17 mouse cellular contexts compared by ENCODE assay signal in the genomic region with DNA sequence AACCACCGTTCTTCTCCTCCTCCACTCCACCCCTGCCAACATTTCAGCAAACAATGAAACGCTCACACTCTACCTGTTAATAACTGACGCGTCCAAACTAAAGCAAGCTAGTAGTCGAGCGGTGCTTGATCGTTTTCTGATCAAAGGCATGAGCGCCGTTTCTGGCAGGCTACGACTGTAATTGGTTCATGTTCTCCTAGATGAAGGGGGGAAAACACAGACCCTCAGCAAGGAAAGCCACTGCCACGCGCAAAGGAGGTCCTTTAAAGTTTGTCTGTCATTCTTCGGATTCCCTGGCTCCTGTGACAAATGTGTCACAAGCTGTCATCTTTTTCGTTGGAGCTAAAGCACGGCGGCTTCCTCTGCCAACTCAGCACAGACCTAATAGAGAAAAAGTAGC. TPM values are rescaled to one million over a fixed set of nuclear protein-coding genes. Genes with fewer than 3 reads are reported as not detected.
A peak's percentile ranks its signal among the peaks of the same experiment; 100 is the strongest.
DNase-seq lines count a peak whose midpoint lies in the region; ATAC-seq and TF ChIP-seq lines count a peak whose summit lies in the region.
"Had no signal": no experiment of that assay in that cellular context is flagged by ENCODE, and none has a peak within 500 bp of the region (broad histone marks: within the 10 kb centered on the region; RNA-seq: fewer than 3 reads in every experiment).

No protein-coding gene starts in this region.

- H3K27ac ChIP-seq in forebrain, postnatal 0 days (ENCODE audit: low read depth, low read length): no peak overlapping the region
- H3K27ac ChIP-seq in forebrain, embryonic 13.5 days: no peak overlapping the region
- no peak overlapping the region for H3K27ac ChIP-seq in midbrain, embryonic 15.5 days
- H3K27ac ChIP-seq in midbrain, embryonic 11.5 days (ENCODE audit: low read depth, low read length): no peak overlapping the region
- H3K27ac ChIP-seq: embryonic facial prominence, embryonic 10.5 days; hindbrain, embryonic 14.5 days had no signal

- H3K27me3 ChIP-seq in forebrain, postnatal 0 days (ENCODE audit: insufficient read depth, low read length): no peaks in the 10 kb centered on the region
- H3K27me3 ChIP-seq in forebrain, embryonic 13.5 days: no peaks in the 10 kb centered on the region
- no peaks in the 10 kb centered on the region for H3K27me3 ChIP-seq in midbrain, embryonic 15.5 days (replicated peaks)
- H3K27me3 ChIP-seq in midbrain, embryonic 11.5 days (ENCODE audit: control insufficient read depth, insufficient read depth, low read length): no peaks in the 10 kb centered on the region

- ATAC-seq in forebrain, postnatal 0 days: no peak
- ATAC-seq in forebrain, embryonic 13.5 days: no peak
- no peak for ATAC-seq in midbrain, embryonic 15.5 days (replicated peaks)
- no peak for ATAC-seq in midbrain, embryonic 11.5 days (ENCODE audit: low FRiP score)
- ATAC-seq: intestine, postnatal 0 days had no signal

- peak overlapping the region; percentile 16 for H3K4me2 ChIP-seq in forebrain, postnatal 0 days (ENCODE audit: low read depth)
- H3K4me2 ChIP-seq in forebrain, embryonic 13.5 days: no peak overlapping the region
- peak overlapping the region; percentile 10; the same call in 1 of the 2 replicates for H3K4me2 ChIP-seq in midbrain, embryonic 15.5 days
- no peak overlapping the region for H3K4me2 ChIP-seq in midbrain, embryonic 11.5 days
- H3K4me2 ChIP-seq: hindbrain, embryonic 14.5 days had no signal

- no peaks in the 10 kb centered on the region for H3K36me3 ChIP-seq in forebrain, postnatal 0 days (ENCODE audit: insufficient read depth)
- no peaks in the 10 kb centered on the region for H3K36me3 ChIP-seq in forebrain, embryonic 13.5 days (ENCODE audit: poor library complexity, severe bottlenecking)
- H3K36me3 ChIP-seq in midbrain, embryonic 15.5 days (replicated peaks): no peaks in the 10 kb centered on the region
- no peaks in the 10 kb centered on the region for H3K36me3 ChIP-seq in midbrain, embryonic 11.5 days (ENCODE audit: control insufficient read depth, insufficient read depth, low read length)
- H3K36me3 ChIP-seq: embryonic facial prominence, embryonic 10.5 days had no signal

- WGBS in forebrain, postnatal 0 days: 40% methylated on average over 16 of the region's 16 CpGs
- 68% methylated on average over 16 of the region's 16 CpGs for WGBS in forebrain, embryonic 13.5 days
- WGBS in midbrain, embryonic 15.5 days: 67% methylated on average over 16 of the region's 16 CpGs
- WGBS in midbrain, embryonic 11.5 days: 91% methylated on average over 16 of the region's 16 CpGs

- no peak overlapping the region for H3K4me3 ChIP-seq in forebrain, postnatal 0 days (ENCODE audit: low read depth, low read length)
- H3K4me3 ChIP-seq in forebrain, embryonic 13.5 days: no peak overlapping the region
- H3K4me3 ChIP-seq in midbrain, embryonic 15.5 days: no peak overlapping the region
- no peak overlapping the region for H3K4me3 ChIP-seq in midbrain, embryonic 11.5 days (ENCODE audit: low read depth, low read length)
- H3K4me3 ChIP-seq: embryonic facial prominence, embryonic 10.5 days had no signal

- H3K4me1 ChIP-seq in forebrain, postnatal 0 days (ENCODE audit: insufficient read depth): peaks cover 12% of the 10 kb centered on the region
- peaks cover 5% of the 10 kb centered on the region for H3K4me1 ChIP-seq in forebrain, embryonic 13.5 days
- H3K4me1 ChIP-seq in midbrain, embryonic 15.5 days: no peaks in the 10 kb centered on the region
- no peaks in the 10 kb centered on the region for H3K4me1 ChIP-seq in midbrain, embryonic 11.5 days (ENCODE audit: control insufficient read depth, insufficient read depth, low read length)

- no peaks in the 10 kb centered on the region for H3K9me3 ChIP-seq in forebrain, postnatal 0 days (ENCODE audit: low read length)
- no peaks in the 10 kb centered on the region for H3K9me3 ChIP-seq in forebrain, embryonic 13.5 days (replicated peaks)
- H3K9me3 ChIP-seq in midbrain, embryonic 15.5 days: no peaks in the 10 kb centered on the region
- H3K9me3 ChIP-seq in midbrain, embryonic 11.5 days (ENCODE audit: control insufficient read depth, low read length): no peaks in the 10 kb centered on the region
- H3K9me3 ChIP-seq: embryonic facial prominence, embryonic 10.5 days had no signal

- DNase-seq in forebrain, postnatal 0 days: peak; percentile 18
- peak; percentile 16 to 40 for DNase-seq in layer of hippocampus, adult 18-20 months (ENCODE audit: low spot score in 2 of 2)
- DNase-seq in layer of hippocampus, adult 9-10 months (ENCODE audit: low spot score): no peak
- DNase-seq in midbrain, embryonic 11.5 days (ENCODE audit: low spot score, missing footprints): no peak
- no peak for DNase-seq in urinary bladder, postnatal 25 days (ENCODE audit: low spot score)
- DNase-seq: adrenal gland, adult 2 months; adrenal gland, postnatal 25 days; cerebellum, adult 2 months; gastrocnemius, postnatal 14 days; heart, postnatal 10 days had no signal

- TF ChIP-seq CTCF in forebrain, postnatal 0 days (IDR thresholded peaks at IDR 0.05; ENCODE audit: low read depth): no peak

- no peak overlapping the region for H3K9ac ChIP-seq in forebrain, postnatal 0 days
- H3K9ac ChIP-seq in forebrain, embryonic 13.5 days: no peak overlapping the region
- no peak overlapping the region for H3K9ac ChIP-seq in midbrain, embryonic 15.5 days
- no peak overlapping the region for H3K9ac ChIP-seq in midbrain, embryonic 11.5 days (ENCODE audit: low read length)
- H3K9ac ChIP-seq: hindbrain, embryonic 14.5 days had no signal

RNA-seq across cellular contexts. Expression of a gene that starts 21.6 kb away (rescaled TPM):
- 31.5 and 33.2 TPM in 2 replicates for total RNA-seq in forebrain, postnatal 0 days (2014; rRNA removed)
- 42.7 and 52.7 TPM in 2 replicates for polyA plus RNA-seq in forebrain, postnatal 0 days (2015; fragmentation: Nextera tagmentation; extraction: Ambion mirVana)
- polyA plus RNA-seq in forebrain, embryonic 13.5 days (2015; fragmentation: Nextera tagmentation; extraction: Ambion mirVana): 41.4 and 41.5 TPM in 2 replicates
- total RNA-seq in layer of hippocampus, adult 18-20 months (2021): 10 to 100 TPM; 32.1 to 35.4 TPM
- 28.5 and 33.0 TPM in 2 replicates for polyA plus RNA-seq in midbrain, embryonic 15.5 days (2015; fragmentation: Nextera tagmentation; extraction: Ambion mirVana)
- 12.0 and 13.0 TPM in 2 replicates for polyA plus RNA-seq in midbrain, embryonic 11.5 days (2014; fragmentation: Nextera tagmentation; extraction: Ambion mirVana)
- total RNA-seq: gastrocnemius, adult 18-20 months; hematopoietic stem cell, adult 5-6 weeks had no signal

Comparison
In these comparisons a context has a peak if more than half of its experiments do, and no peak if none do; other contexts are left out.
1. DNase-seq: peak in forebrain, postnatal 0 days (single experiment) and layer of hippocampus, adult 18-20 months (2 of 2); none in layer of hippocampus, adult 9-10 months (single experiment), midbrain, embryonic 11.5 days (single experiment) and urinary bladder, postnatal 25 days (single experiment).
2. H3K4me2 ChIP-seq: peak in forebrain, postnatal 0 days (single experiment) and midbrain, embryonic 15.5 days (single experiment); none in forebrain, embryonic 13.5 days (single experiment) and midbrain, embryonic 11.5 days (single experiment).